Mouse (Mus musculus) neural tube, embryonic 14.5 days (tissue): ENCODE results near the gene Ttc33. TPM values are rescaled to one million over a fixed set of nuclear protein-coding genes. Genes with fewer than 3 reads are reported as not detected.

ENCODE experiments used
- ATAC-seq: fragments of 200-750 bp; cut with Nextera tagmentation; 2 replicates; pipeline ENCODE4 v1.8.0; 2017; ENCODE audit warnings: low read depth, mild to moderate bottlenecking, moderate TSS enrichment, moderate library complexity
- H3K27ac ChIP-seq: fragments of 300-500 bp; sonication (generic); 2 replicates; pipeline ENCODE4 v1.5.1; 2014; ENCODE audit warnings: low read depth, mild to moderate bottlenecking, control low read depth, low read length, moderate library complexity, mixed read lengths
- H3K27me3 ChIP-seq: fragments of 300-500 bp; sonication (generic); 2 replicates; pipeline ENCODE4 v1.6.1; 2014; ENCODE audit warnings: low read length; ENCODE audit not compliant: control insufficient read depth, insufficient read depth
- H3K36me3 ChIP-seq: fragments of 300-500 bp; sonication (generic); 2 replicates; pipeline ENCODE4 v1.6.1; 2014; ENCODE audit warnings: low read length, mixed read lengths; ENCODE audit not compliant: control insufficient read depth, insufficient read depth
- H3K4me1 ChIP-seq: fragments of 300-500 bp; sonication (generic); 2 replicates; pipeline ENCODE4 v1.6.1; 2014; ENCODE audit warnings: low read length; ENCODE audit not compliant: control insufficient read depth, insufficient read depth
- H3K4me2 ChIP-seq: fragments of 300-500 bp; sonication (generic); 2 replicates; pipeline ENCODE4 v1.6.1; 2014; ENCODE audit warnings: mild to moderate bottlenecking, low read depth, low read length, control low read depth
- H3K4me3 ChIP-seq: fragments of 300-500 bp; sonication (generic); 2 replicates; pipeline ENCODE4 v1.5.1; 2014; ENCODE audit warnings: low read depth, low read length, control low read depth, mixed read lengths
- H3K9ac ChIP-seq: fragments of 300-500 bp; sonication (generic); replicated peaks from 2 replicates; pipeline ENCODE4 v1.6.1; 2014; ENCODE audit warnings: low read depth, mild to moderate bottlenecking, control low read depth, low read length, mixed read lengths
- H3K9me3 ChIP-seq: fragments of 300-500 bp; sonication (generic); 2 replicates; pipeline ENCODE4 v1.6.1; 2016; ENCODE audit warnings: low read length; ENCODE audit not compliant: control insufficient read depth
- WGBS: fragments of 180-500 bp; shearing (Covaris S2); extraction: QIAGEN DNeasy Blood & Tissue Kit; methylation state at CpG from one replicate; pipeline ENCODE4 v1.1.7; 2014; 5-methylcytosine and 5-hydroxymethylcytosine counted together
- polyA plus RNA-seq: library from polyadenylated mRNA; unstranded; fragments of >200 nt; fragmentation: Nextera tagmentation; extraction: Ambion mirVana; gene quantifications from 2 replicates; pipeline ENCODE4 v1.2.1, GENCODE M21; 2014

Gene Ttc33
- polyA plus RNA-seq, 1 experiment from 2014 or later = 63.3 TPM

DNA sequence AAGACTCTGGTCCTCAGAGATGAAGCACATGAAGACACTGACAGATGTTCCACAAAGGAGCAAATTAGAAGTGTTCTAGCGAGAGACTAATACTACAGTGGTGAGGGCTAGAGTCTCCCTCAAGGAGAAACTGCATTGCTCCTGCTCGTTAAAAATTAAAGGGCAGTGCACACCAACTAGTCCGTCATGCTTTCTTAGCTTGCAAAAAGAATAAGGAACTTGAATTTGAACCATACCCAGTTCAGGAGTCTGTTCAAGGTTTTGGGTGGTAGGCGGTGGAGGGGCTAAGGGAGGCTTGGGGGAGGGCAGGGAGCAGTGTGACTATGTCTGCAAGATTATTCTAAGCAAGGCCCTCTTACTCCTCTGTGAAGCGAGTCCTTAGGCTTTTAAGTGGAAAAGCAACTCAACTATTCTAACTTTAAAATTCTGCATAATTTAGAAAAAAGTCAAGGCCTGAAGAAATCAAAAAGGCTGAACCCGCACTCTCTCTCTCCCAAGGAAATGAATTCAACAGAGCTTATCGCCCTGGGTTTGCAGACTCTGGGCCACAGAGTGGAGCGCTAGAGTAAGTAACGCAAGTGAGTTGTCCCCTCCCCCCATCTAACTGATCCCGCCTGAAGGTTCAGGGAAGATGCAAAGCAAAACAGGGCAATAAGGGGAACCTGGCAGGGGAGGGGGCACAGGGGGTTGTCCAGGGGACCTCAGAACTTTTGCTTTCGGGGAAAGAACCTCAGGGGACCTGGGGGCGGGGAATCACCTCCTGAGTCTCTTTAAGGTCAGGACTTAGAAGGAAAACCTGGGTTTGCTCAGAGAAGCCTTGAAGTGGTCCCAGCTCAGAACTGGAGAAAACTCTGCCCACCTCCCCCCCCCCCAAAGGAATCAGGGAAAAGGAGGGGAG lies 56.2 kb downstream of the Ttc33 start:
- H3K4me2 ChIP-seq = peak overlapping the region; percentile 97
- peaks cover 13% of the 10 kb centered on the region for H3K27me3 ChIP-seq
- H3K9ac ChIP-seq = no peak overlapping the region
- H3K4me1 ChIP-seq = peaks cover 20% of the 10 kb centered on the region
- H3K9me3 ChIP-seq = no peaks in the 10 kb centered on the region
- WGBS = 22% methylated on average over 12 of the region's 12 CpGs
- H3K4me3 ChIP-seq = peak overlapping the region; percentile 48
- ATAC-seq = peak; percentile 38; the same call in 1 of the 2 replicates
- H3K27ac ChIP-seq = no peak overlapping the region
- H3K36me3 ChIP-seq = no peaks in the 10 kb centered on the region

- no peak overlapping the region for H3K27ac ChIP-seq
- peak overlapping the region; percentile 48 for H3K4me3 ChIP-seq
- peaks cover 20% of the 10 kb centered on the region for H3K4me1 ChIP-seq
- 2% methylated on average over 60 of the region's 61 CpGs for WGBS
- peaks cover 13% of the 10 kb centered on the region for H3K27me3 ChIP-seq
- no peaks in the 10 kb centered on the region for H3K9me3 ChIP-seq
- ATAC-seq = peak; percentile 68
- no peaks in the 10 kb centered on the region for H3K36me3 ChIP-seq
- H3K4me2 ChIP-seq = peak overlapping the region; percentile 97
- peak overlapping the region; percentile 51 for H3K9ac ChIP-seq
These were observed 57.1 kb downstream of the Ttc33 start for GRCm38 (mm10) chr15:5242241-5243035.

DNA sequence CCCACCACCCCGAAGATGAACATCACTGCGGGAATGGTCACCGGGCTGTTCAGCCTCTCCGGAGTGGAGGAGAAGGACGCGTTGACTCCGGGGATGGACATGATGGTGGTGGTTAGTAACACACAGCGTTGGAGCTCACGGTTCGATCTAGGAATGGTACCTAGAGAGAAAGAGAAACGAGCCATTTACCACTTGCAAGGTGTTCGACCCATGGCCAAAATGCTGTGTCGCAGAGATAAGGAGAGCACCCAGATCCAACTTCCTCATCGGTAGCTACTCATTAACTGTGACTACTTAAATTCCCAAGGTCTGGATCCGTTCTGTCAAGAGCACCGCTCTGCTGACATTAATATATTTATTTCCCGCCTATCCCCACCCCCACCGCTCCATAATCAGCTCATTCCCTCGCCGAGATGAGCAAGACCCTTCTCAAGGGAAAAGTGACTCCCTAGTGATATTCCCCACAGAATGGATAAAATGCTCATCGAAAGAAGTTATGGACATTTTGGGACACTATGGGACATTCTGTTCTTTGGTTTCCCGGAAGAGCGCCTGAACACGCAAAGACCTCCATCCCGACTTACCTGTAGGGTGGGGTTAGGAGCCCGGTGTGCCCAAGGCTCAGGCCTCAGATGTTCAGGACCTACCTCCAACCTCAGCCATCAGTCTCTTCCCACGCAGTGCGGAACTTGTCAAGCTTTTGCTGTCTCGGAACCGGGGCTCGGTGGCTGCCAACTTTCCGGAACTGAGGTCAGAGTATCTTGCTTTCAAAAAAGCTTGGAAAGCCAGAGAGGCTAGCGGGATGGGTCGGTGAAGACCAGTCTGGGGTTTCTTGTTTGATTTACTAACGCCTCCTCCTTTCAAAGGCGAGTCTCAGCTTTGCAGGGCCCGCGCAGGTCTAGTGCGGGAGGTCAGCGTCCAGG lies 58.0 kb downstream of the Ttc33 start:
- no peak for ATAC-seq
- Histone ChIP-seq H3K9ac (peak overlapping the region; percentile 51), H3K4me3 (peak overlapping the region; percentile 48)

GRCm38 (mm10) chr15:5243959-5244905 lies 58.9 kb downstream of the Ttc33 start, which contains the start of gene Ptger4:
Gene Ptger4, minus strand, starts transcription at chr15:5244187.
- ATAC-seq = peak; percentile 95

More for the DNA sequence above, 58.0 kb downstream of the Ttc33 start:
- Histone ChIP-seq H3K27me3 (peaks cover 13% of the 10 kb centered on the region), H3K9me3 (no peaks in the 10 kb centered on the region), H3K36me3 (no peaks in the 10 kb centered on the region), H3K27ac (no peak overlapping the region), H3K4me2 (peak overlapping the region; percentile 97), H3K4me1 (peaks cover 20% of the 10 kb centered on the region)
- 5% methylated on average over 40 of the region's 40 CpGs for WGBS

GRCm38 (mm10) chr15:5250182-5250581 lies 64.9 kb downstream of the Ttc33 start:
- Histone ChIP-seq H3K4me3 (no peak overlapping the region), H3K9me3 (no peaks in the 10 kb centered on the region), H3K4me1 (no peaks in the 10 kb centered on the region), H3K27ac (no peak overlapping the region), H3K9ac (no peak overlapping the region), H3K36me3 (no peaks in the 10 kb centered on the region), H3K4me2 (no peak overlapping the region), H3K27me3 (no peaks in the 10 kb centered on the region)
- 89% methylated on average over 4 of the region's 4 CpGs for WGBS
- ATAC-seq = no peak

More at GRCm38 (mm10) chr15:5243959-5244905, 58.9 kb downstream of the Ttc33 start, which contains the start of gene Ptger4:
- Histone ChIP-seq H3K27me3 (peaks cover 13% of the 10 kb centered on the region), H3K4me3 (peak within 1 kb of the TSS; percentile 48), H3K27ac (no peak within 1 kb of the TSS), H3K36me3 (no peaks in the 10 kb centered on the region), H3K9ac (peak within 1 kb of the TSS; percentile 39; the same call in 1 of the 2 replicates), H3K9me3 (no peaks in the 10 kb centered on the region), H3K4me2 (peak within 1 kb of the TSS; percentile 97), H3K4me1 (peaks cover 20% of the 10 kb centered on the region)
- under 1% methylated on average over 60 of the region's 61 CpGs for WGBS

DNA sequence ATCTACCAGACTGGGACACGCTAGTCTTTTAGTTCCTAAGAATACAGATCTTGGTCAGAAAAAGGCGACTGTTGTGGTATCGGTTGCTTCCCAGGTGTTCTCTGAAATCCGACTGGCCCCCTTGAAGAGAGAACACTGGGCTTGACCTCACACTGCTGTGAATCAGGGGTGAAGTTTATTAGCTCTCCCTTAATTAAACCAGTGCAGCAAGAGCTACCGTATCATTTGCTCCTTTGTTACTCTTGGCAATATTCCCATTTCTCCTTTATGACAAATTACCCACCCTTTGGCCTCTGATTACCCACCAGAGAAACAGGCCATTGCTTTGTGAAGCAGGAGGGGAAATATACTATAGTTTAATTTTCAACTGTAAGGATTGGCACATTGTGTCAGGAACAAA lies 74.9 kb downstream of the Ttc33 start:
- H3K4me1 ChIP-seq = 0 out of 2 replicates have a peak, but pooled peaks cover 9% of the 10 kb centered on the region
- H3K4me2 ChIP-seq = no peak overlapping the region
- H3K9me3 ChIP-seq = no peaks in the 10 kb centered on the region
- no peaks in the 10 kb centered on the region for H3K36me3 ChIP-seq
- no peak overlapping the region for H3K4me3 ChIP-seq
- H3K27ac ChIP-seq = no peak overlapping the region
- ATAC-seq = peak; percentile 30; the same call in 1 of the 2 replicates
- H3K27me3 ChIP-seq = no peaks in the 10 kb centered on the region
- WGBS = 30% methylated on average over 5 of the region's 5 CpGs
- no peak overlapping the region for H3K9ac ChIP-seq

DNA sequence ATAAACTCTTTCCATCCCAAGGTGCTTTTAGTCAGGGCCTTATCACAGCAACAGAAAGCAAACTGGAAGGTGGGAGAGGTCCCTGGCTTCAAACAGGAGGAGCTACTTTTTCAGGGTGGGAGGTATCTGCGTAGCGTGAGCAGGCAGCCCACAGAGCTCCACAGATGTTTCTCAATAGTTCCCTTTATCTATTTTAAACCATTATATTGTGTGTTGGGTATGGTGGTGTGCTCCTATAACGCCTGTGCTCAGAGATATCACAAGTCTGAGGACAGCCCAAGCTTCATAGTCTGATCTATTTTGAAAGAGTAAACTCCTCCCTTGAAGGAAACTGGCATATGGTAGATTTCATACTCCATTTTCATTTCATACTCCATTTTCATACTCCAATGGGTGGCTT lies 75.7 kb downstream of the Ttc33 start:
- no peak for ATAC-seq
- 86% methylated on average over 3 of the region's 3 CpGs for WGBS
- Histone ChIP-seq H3K4me1 (0 out of 2 replicates have a peak, but pooled peaks cover 9% of the 10 kb centered on the region), H3K9ac (no peak overlapping the region), H3K27me3 (no peaks in the 10 kb centered on the region), H3K4me3 (no peak overlapping the region), H3K27ac (no peak overlapping the region), H3K36me3 (no peaks in the 10 kb centered on the region), H3K9me3 (no peaks in the 10 kb centered on the region), H3K4me2 (no peak overlapping the region)
